Mouse (Mus musculus): ENCODE data around the gene Gsap.

DNA sequence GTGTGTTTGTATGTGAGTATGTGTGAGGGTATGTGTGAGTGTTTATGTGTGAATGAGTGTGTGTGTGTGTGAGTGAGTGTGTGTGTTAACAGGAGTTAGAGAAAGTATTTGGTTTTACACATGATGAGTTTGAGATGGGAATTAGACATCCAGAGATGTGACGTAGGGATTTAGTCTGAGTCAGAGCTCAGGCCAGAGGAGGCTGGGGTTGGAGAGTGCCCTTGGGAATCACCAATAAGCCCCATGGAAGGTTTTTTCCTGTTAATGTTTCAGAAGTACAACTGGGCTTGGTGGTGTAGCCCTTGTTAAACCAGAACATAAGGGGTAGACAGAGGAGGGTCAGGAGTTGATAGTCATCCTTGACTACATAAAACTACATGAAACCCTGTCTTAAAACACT lies 25.4 kb downstream of the Gsap start:
- TF ChIP-seq CTCF (IDR thresholded peaks at IDR 0.05; ENCODE audit: low read depth, low read length) (no peak), POLR2A (IDR thresholded peaks at IDR 0.05; ENCODE audit: extremely low read depth, insufficient read depth, low read length) (no peak)

Measured in liver, adult 2 months (tissue).